Mouse (Mus musculus) layer of hippocampus, adult 18-20 months (tissue): ENCODE results near the gene Tcte1. TPM values are rescaled to one million over a fixed set of nuclear protein-coding genes. Genes with fewer than 3 reads are reported as not detected.

Source experiments
- DNase-seq, 2 experiments: peaks; one replicate each; pipeline ENCODE4 v3.0.0; 2022; ENCODE audit warnings: low spot score in 2 of 2
- total RNA-seq, 2 experiments: library from RNA; stranded (reverse); gene quantifications; 2 replicates each; pipeline ENCODE4 v1.2.3; 2021

Tcte1 gene
- total RNA-seq, 2 experiments from 2014 or later: 0.91 to 1.6 TPM

GRCm38 (mm10) chr17:45582188-45582587 lies 59.0 kb downstream of the Tcte1 start:
- no peak for DNase-seq

DNA sequence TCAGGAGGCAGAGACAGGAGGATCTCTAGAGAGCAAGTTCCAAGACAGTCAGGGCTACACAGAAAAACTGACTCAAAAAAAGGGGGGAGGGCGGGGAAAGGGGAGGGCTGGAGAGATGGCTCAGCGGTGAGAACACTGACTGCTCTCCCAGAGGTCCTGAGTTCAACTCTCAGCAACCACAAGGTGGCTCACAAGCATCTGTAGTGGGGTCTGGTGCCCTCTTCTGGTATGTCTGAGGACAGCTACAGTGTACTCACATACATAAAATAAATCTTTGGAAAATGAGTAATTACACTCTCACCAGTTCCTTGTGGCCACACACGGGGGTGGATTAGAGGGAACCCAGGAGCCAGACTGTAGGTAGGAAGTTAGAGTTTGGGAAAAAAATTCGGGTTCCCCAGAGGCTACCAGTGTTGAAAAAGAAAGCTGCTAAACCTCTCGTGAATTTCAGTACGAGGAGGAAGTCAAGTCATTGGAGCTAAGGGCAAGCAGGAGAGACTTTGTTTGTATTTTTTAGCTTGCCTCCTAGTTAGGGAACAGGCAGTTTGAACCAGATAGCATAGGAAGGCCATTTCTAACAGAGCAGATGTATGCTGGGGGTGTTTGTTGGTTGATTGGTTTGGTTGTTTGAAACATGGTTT lies 59.6 kb downstream of the Tcte1 start:
- DNase-seq: no peak

- DNase-seq: peak in 1 of 2 experiments; percentile 72
Measured at GRCm38 (mm10) chr17:45584096-45584896, 61.1 kb downstream of the Tcte1 start.

DNA sequence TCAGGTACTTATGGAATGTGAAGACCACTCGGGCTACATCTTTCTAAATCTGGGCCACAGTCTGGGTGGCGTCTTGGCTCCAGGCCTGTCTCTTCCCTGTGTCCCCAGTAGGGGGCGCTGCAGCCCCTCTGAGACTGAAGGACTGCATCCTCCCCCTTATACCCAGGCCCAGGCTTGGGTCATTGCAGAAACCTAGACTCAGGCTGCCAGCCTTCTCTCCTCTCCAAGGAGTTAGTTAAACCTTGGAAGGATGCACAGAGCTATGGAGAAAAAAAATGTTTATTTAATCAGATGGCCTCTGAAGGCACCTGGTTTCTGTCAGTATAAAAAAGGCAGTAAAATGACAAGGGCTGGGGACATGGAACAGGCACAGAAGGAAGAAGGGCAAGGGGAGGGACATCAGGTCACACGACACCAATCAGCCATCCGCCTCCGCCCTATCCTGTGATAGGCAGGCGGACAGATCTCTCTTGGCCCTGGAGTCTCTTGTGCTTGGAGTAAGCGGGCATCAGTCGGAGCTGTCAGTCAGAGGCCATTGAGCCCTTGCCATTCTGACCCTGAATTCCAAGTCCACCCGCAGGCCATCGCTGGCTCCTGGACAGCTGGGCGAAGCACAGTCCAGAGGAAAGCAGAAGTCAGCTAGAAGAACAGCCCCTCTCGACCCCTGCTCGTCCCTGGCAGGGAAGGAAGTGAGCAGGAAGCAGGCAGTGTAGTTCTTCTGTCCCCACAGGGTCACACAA lies 61.9 kb downstream of the Tcte1 start:
- peak in 1 of 2 experiments; percentile 79 for DNase-seq

DNA sequence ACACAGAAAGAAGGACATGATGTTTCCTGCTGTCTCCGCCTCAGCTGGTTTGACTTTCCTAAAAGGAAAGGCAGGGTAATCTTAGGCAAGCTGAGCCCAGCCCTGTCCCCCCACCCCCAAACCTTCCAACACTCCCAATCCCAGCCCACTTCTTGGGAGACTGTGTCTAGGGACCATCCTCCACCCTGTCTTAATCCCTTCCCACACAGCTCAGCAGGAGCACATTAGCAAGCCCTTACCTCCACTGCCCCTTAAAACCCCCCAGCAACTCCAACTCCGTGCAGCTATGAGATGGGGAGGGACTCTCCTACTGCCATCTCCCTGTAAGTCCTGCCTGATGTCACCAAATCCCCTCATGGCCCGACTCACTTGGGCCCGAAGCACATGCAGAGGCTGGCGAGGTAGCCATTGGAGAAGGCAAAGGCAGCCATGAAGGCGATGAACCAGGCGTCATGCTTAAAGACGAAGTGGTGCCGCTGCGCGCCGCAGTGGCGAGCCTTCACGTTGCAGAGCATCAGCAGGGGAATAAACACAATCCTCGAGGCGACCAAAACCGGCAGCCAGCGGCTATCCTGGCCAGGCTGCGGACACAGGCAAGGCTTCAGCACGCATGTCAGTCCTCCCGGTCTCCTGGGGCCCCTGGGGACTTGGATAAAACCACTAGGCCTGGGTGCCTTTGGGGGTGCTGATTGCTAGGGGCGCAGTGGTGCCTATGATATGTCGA lies 62.7 kb downstream of the Tcte1 start:
- DNase-seq: no peak

- DNase-seq: no peak
Measured at GRCm38 (mm10) chr17:45586449-45586837, 63.2 kb downstream of the Tcte1 start.

DNA sequence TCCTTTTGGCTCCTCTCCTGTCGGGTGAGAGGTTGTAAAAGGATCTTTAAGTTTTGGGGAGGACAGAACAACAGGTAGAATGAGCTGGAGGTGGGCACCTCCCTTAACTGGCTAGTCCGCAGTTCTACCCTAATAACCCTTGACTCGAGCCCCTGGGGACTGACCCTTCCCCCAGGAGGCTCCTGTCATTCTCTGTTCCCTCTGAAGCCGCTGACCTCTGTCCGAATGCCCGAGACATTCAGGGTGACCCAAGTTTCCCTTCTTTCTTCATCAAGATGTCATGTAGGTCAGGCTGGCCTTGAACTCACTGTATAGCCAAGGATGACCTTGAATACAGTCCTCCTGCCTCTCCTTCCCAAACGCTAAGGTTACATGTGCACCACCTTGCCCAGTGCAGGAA lies 65.1 kb downstream of the Tcte1 start:
- DNase-seq: no peak

- DNase-seq: no peak
Measured at GRCm38 (mm10) chr17:45589236-45589635, 66.0 kb downstream of the Tcte1 start.

DNA sequence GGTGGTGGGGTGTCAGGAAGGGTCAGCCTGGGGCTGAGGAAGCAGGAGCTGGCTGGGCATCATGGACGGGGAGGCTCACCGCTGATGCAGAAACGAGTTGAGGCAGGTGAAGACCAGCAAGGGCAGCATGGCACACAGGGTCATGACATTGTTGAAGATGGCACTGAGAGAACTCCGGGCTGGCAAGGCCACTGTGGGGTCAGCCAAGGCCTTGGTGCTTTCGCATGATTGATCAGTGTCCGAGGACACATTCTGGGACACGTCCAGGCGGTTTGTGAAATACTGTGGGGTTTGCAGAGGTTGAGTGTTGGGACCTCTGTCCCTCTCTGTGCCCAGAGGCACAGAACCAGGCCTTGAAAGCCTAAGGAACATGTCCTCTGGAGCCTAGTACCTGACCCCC lies 66.6 kb downstream of the Tcte1 start:
- DNase-seq: no peak

DNA sequence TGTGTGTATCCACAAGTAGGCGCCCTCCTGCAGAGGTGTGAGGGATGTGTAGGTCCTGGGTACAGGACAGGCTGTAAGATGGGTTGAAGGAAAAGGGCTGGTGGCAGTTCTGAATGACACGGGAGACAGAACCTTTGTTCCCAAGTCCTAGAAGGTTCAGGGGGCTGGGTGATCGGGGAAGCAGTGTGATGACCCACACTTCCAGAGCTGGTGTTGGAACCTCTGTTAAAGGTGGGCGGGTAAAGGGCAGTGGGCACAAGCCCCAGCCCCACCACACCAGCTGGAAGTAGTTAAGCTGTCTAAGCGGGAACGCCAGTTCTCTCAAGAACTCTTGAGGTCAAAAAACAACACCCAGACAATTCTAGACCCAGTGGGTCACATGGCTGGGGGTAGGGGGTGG lies 67.2 kb downstream of the Tcte1 start:
- no peak for DNase-seq

DNA sequence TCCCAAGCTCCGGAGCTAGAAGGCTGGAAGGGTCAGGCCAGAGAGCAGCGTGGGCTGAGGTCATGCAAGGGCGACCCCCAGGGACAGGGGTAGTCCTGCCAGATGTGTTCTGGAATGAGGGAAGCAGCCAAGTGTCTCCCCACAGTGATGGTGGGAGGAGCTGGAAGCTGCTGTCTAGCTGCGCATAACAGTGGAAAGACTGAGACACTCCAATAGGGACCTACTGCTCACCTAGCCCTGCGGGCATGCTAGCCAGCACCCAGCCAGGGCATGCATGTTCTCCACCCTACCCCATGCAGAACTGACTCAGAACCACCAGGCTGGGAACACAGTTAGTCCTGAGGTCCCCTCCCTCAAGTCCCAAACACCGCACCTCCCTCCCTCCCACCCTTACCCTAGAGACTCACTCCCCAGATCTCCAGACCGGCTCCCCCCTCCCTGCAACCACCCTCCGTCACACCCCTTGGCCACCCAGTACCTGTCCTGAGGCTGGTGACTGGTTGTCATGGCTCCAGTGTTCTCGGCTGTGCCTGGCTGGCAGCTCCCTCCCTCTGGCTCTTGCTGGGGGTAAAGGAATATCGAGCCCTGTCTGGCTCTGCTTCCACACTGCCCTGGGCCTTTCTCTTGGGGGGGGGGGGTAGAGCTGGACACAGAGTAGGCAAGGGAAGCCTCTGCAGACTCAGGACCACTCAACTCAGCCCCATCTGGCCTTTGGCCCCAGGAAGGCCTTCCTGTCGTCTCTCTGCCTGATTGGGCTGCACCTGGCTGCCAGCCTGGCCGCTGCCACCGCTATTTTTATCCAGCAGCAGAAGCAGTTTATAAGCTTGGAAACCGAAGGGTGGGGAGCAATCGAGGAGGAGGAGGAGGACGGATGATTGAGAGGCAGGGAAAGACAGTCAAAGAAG lies 68.7 kb downstream of the Tcte1 start:
- no peak for DNase-seq

Other genes with a start within 250 kb of the Tcte1 start
- gene Cdc5l, start 89.7 kb upstream of the Tcte1 start, total RNA-seq: 10 to 100 TPM; 58.7 TPM
- 1 to 10 TPM; 4.4 to 4.7 TPM for gene Spats1, start 48.0 kb upstream of the Tcte1 start, total RNA-seq
- gene Aars2, start 16.6 kb upstream of the Tcte1 start, total RNA-seq: 10 to 100 TPM; 21.9 to 22.7 TPM
- 100 to 1,000 TPM; 112 to 119 TPM for gene Tmem151b, start 26.2 kb downstream of the Tcte1 start, total RNA-seq
- gene Nfkbie, start 32.3 kb downstream of the Tcte1 start, total RNA-seq: 1 to 10 TPM; 2.3 to 2.5 TPM
- 10 to 100 TPM; 26.2 to 29.9 TPM for gene Slc35b2, start 40.4 kb downstream of the Tcte1 start, total RNA-seq
- gene Hsp90ab1, start 49.8 kb downstream of the Tcte1 start, total RNA-seq: 1,000 to 10,000 TPM; 1,799 to 1,827 TPM
- 10 to 100 TPM; 16.4 to 20.4 TPM for gene Slc29a1, start 76.2 kb downstream of the Tcte1 start, total RNA-seq
- not detected for gene Mymx, start 78.7 kb downstream of the Tcte1 start, total RNA-seq
- 1 to 10 TPM in 1 of 2 experiments, under 1 TPM in 1; 0.68 to 3.0 TPM for gene Capn11, start 135.9 kb downstream of the Tcte1 start, total RNA-seq
- gene Mrpl14, start 162.9 kb downstream of the Tcte1 start, total RNA-seq: 10 to 100 TPM; 37.2 to 42.5 TPM
- 100 to 1,000 TPM; 154 to 155 TPM for gene Tmem63b, start 163.5 kb downstream of the Tcte1 start, total RNA-seq
- not detected for gene 1600014C23Rik, start 210.4 kb downstream of the Tcte1 start, total RNA-seq